Mouse (Mus musculus): ENCODE results near the gene Stfa2l1. TPM values are rescaled to one million over a fixed set of nuclear protein-coding genes. Genes with fewer than 3 reads are reported as not detected.

Stfa2l1 gene
- polyA plus RNA-seq, 1 experiment from 2014 or later: not detected

GRCm38 (mm10) chr16:36209967-36210453 lies 53.4 kb downstream of the Stfa2l1 start, which contains the start of gene Gm5416:
Gm5416 (plus strand) TSS chr16:36210403.
- Histone ChIP-seq H3K4me3 (no peak within 1 kb of the TSS), H3K27me3 (no peaks in the 10 kb centered on the region), H3K4me1 (no peaks in the 10 kb centered on the region), H3K27ac (no peak within 1 kb of the TSS), H3K9ac (no peak within 1 kb of the TSS), H3K36me3 (no peaks in the 10 kb centered on the region), H3K9me3 (replicated peaks) (no peaks in the 10 kb centered on the region), H3K4me2 (replicated peaks) (no peak within 1 kb of the TSS)
- WGBS: 80% methylated on average over 2 of the region's 2 CpGs
- no peak for ATAC-seq (ENCODE audit: low FRiP score)

Other genes with a start within 250 kb of the Stfa2l1 start
- 2.3 and 2.4 TPM in 2 replicates for gene Parp9, start 218.3 kb upstream of the Stfa2l1 start, polyA plus RNA-seq (2016; fragmentation: Nextera tagmentation; extraction: Ambion mirVana)
- gene Dtx3l, start 217.7 kb upstream of the Stfa2l1 start, polyA plus RNA-seq (2016; fragmentation: Nextera tagmentation; extraction: Ambion mirVana): 2.0 and 2.3 TPM in 2 replicates
- 84.0 and 86.8 TPM in 2 replicates for gene Kpna1, start 178.1 kb upstream of the Stfa2l1 start, polyA plus RNA-seq (2016; fragmentation: Nextera tagmentation; extraction: Ambion mirVana)
- gene Wdr5b, start 115.6 kb upstream of the Stfa2l1 start, polyA plus RNA-seq (2016; fragmentation: Nextera tagmentation; extraction: Ambion mirVana): 12.6 and 13.2 TPM in 2 replicates
- gene Fam162a, start 85.2 kb upstream of the Stfa2l1 start, polyA plus RNA-seq (2016; fragmentation: Nextera tagmentation; extraction: Ambion mirVana): 172 and 196 TPM in 2 replicates
- gene Ccdc58, start 85.1 kb upstream of the Stfa2l1 start, polyA plus RNA-seq (2016; fragmentation: Nextera tagmentation; extraction: Ambion mirVana): 56.6 and 61.1 TPM in 2 replicates
- not detected in 2 replicates for gene Csta1, start 25.6 kb upstream of the Stfa2l1 start, polyA plus RNA-seq (2016; fragmentation: Nextera tagmentation; extraction: Ambion mirVana)
- 2.7 and 3.3 TPM in 2 replicates for gene Gm5483, start 27.4 kb downstream of the Stfa2l1 start, polyA plus RNA-seq (2016; fragmentation: Nextera tagmentation; extraction: Ambion mirVana)
- gene Gm5416, start 53.6 kb downstream of the Stfa2l1 start, polyA plus RNA-seq (2016; fragmentation: Nextera tagmentation; extraction: Ambion mirVana): not detected in 2 replicates
- not detected in 2 replicates for gene 2010005H15Rik, start 64.7 kb downstream of the Stfa2l1 start, polyA plus RNA-seq (2016; fragmentation: Nextera tagmentation; extraction: Ambion mirVana)
- gene Stfa1, start 120.1 kb downstream of the Stfa2l1 start, polyA plus RNA-seq (2016; fragmentation: Nextera tagmentation; extraction: Ambion mirVana): 3.1 and 5.1 TPM in 2 replicates
- not detected in 2 replicates for gene BC117090, start 177.5 kb downstream of the Stfa2l1 start, polyA plus RNA-seq (2016; fragmentation: Nextera tagmentation; extraction: Ambion mirVana)
- 5.0 and 6.4 TPM in 2 replicates for gene BC100530, start 210.9 kb downstream of the Stfa2l1 start, polyA plus RNA-seq (2016; fragmentation: Nextera tagmentation; extraction: Ambion mirVana)

Measured in hindbrain, embryonic 12.5 days (tissue).